ENCODE assay signal across 1 mouse cellular context in the genomic region with DNA sequence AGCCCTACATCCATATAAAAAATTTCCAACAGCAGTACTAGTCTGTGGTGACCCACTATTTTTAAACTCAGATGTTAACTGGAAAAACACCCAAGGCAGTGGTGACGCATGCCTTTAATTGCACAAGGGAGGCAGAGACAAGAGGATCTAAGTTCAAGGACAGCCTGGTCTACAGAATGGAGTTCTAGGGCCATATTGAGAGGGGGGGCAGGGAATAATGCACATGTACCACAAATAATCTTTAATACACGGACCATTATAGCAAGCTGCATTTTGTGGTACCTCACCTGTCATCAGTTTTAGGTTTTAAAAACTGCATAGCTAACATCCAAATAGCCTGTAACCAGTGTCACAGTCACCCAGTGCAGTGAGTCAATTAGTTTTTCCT.
TF ChIP-seq lines count a peak whose summit lies in the region.

No protein-coding gene starts in this region.

TF ChIP-seq in CH12.LX, 34 proteins besides CTCF, POLR2A, EP300 and RAD21 (continued from another document):
- TF ChIP-seq TBP (conservative IDR thresholded peaks at IDR 0.05; ENCODE audit: low read depth, low read length) (no peak), GABPA (IDR thresholded peaks at IDR 0.05; ENCODE audit: insufficient replicate concordance, low read depth, low read length) (no peak), ZNF384 (IDR thresholded peaks at IDR 0.05; ENCODE audit: low read depth, low read length) (no peak)
TF ChIP-seq in CH12.LX: peak in this region for 0.
